Mouse (Mus musculus) layer of hippocampus, adult 8-10 months (tissue): ENCODE measurements around the gene Usp47. TPM values are rescaled to one million over a fixed set of nuclear protein-coding genes. Genes with fewer than 3 reads are reported as not detected.

ENCODE experiments used
- DNase-seq, 2 experiments: peaks; one replicate each; pipeline ENCODE4 v3.0.0; 2022; ENCODE audit warnings: low spot score in 2 of 2
- total RNA-seq, 4 experiments: library from RNA; stranded (reverse); gene quantifications; 2 replicates each; pipeline ENCODE4 v1.2.4; 2022

Gene Usp47
- 10 to 100 TPM; 63.3 to 69.2 (median 66.6) TPM for total RNA-seq

GRCm38 (mm10) chr7:112023150-112023600 lies at the start of gene Usp47:
Gene Usp47 (plus strand): TSS chr7:112023504.
- peak; percentile 58 to 85 for DNase-seq

- DNase-seq = no peak
Observed at GRCm38 (mm10) chr7:111976401-111976800, 46.9 kb upstream of the Usp47 start.

GRCm38 (mm10) chr7:111977871-111978270 lies 45.4 kb upstream of the Usp47 start:
- DNase-seq = no peak

GRCm38 (mm10) chr7:111982296-111982695 lies 41.0 kb upstream of the Usp47 start:
- DNase-seq = no peak

- no peak for DNase-seq
Observed at GRCm38 (mm10) chr7:111984530-111984929, 38.8 kb upstream of the Usp47 start.

GRCm38 (mm10) chr7:111985266-111985665 lies 38.0 kb upstream of the Usp47 start:
- DNase-seq = no peak

GRCm38 (mm10) chr7:111986906-111987305 lies 36.4 kb upstream of the Usp47 start:
- no peak for DNase-seq

- no peak for DNase-seq
Observed at GRCm38 (mm10) chr7:111997441-111997840, 25.9 kb upstream of the Usp47 start.

GRCm38 (mm10) chr7:111998446-111999004 lies 24.8 kb upstream of the Usp47 start:
- no peak for DNase-seq

- DNase-seq = no peak
Observed at GRCm38 (mm10) chr7:111999376-111999775, 23.9 kb upstream of the Usp47 start.

- DNase-seq = no peak
Observed at GRCm38 (mm10) chr7:112000166-112000565, 23.1 kb upstream of the Usp47 start.

GRCm38 (mm10) chr7:112010511-112010910 lies 12.8 kb upstream of the Usp47 start:
- no peak for DNase-seq

- DNase-seq = no peak
Observed at GRCm38 (mm10) chr7:112010976-112011375, 12.3 kb upstream of the Usp47 start.

- peak; percentile 30 to 42 for DNase-seq
Observed at GRCm38 (mm10) chr7:112012102-112012501, 11.2 kb upstream of the Usp47 start.

- no peak for DNase-seq
Observed at GRCm38 (mm10) chr7:112012621-112013177, 10.6 kb upstream of the Usp47 start.

GRCm38 (mm10) chr7:112014148-112014547 lies 9.2 kb upstream of the Usp47 start:
- DNase-seq = no peak

GRCm38 (mm10) chr7:112022506-112023149 lies 676 bp upstream of the Usp47 start:
- peak in 1 of 2 experiments; percentile 17 for DNase-seq

- no peak for DNase-seq
Observed at GRCm38 (mm10) chr7:112023601-112024445, 519 bp downstream of the Usp47 start.

- no peak for DNase-seq
Observed at GRCm38 (mm10) chr7:112024446-112024730, 1.1 kb downstream of the Usp47 start.

GRCm38 (mm10) chr7:112024856-112025255 lies 1.6 kb downstream of the Usp47 start:
- no peak for DNase-seq

- no peak for DNase-seq
Observed at GRCm38 (mm10) chr7:112030594-112030993, 7.3 kb downstream of the Usp47 start.

GRCm38 (mm10) chr7:112035804-112036203 lies 12.5 kb downstream of the Usp47 start:
- DNase-seq = no peak
